Mouse (Mus musculus) forebrain, embryonic 12.5 days (tissue): ENCODE results near the gene Pofut1. TPM values are rescaled to one million over a fixed set of nuclear protein-coding genes. Genes with fewer than 3 reads are reported as not detected.
"Not testable (repeated sequence)": the region's sequence is repeated elsewhere in the genome, so short reads cannot be mapped to it uniquely, and the experiment has no call there.

Source experiments
- ATAC-seq: fragments of 200-750 bp; cut with Nextera tagmentation; 2 replicates; pipeline ENCODE4 v1.8.0; 2017; ENCODE audit warnings: moderate TSS enrichment; ENCODE audit not compliant: low FRiP score
- H3K27ac ChIP-seq: fragments of 300-500 bp; sonication (generic); 2 replicates; pipeline ENCODE4 v1.5.1; 2016; ENCODE audit warnings: mild to moderate bottlenecking
- H3K27me3 ChIP-seq: fragments of 300-500 bp; sonication (generic); 2 replicates; pipeline ENCODE4 v1.6.1; 2016; ENCODE audit warnings: mild to moderate bottlenecking
- H3K36me3 ChIP-seq: fragments of 300-500 bp; sonication (generic); replicated peaks from 2 replicates; pipeline ENCODE4 v1.6.1; 2016; ENCODE audit warnings: mild to moderate bottlenecking
- H3K4me1 ChIP-seq: fragments of 300-500 bp; sonication (generic); 2 replicates; pipeline ENCODE4 v1.6.1; 2016
- H3K4me2 ChIP-seq: fragments of 300-500 bp; sonication (generic); 2 replicates; pipeline ENCODE4 v1.6.1; 2016; ENCODE audit warnings: mild to moderate bottlenecking, moderate library complexity
- H3K4me3 ChIP-seq: fragments of 300-500 bp; sonication (generic); replicated peaks from 2 replicates; pipeline ENCODE4 v1.5.1; 2016; ENCODE audit warnings: mild to moderate bottlenecking
- H3K9ac ChIP-seq: fragments of 300-500 bp; sonication (generic); 2 replicates; pipeline ENCODE4 v1.6.1; 2016; ENCODE audit warnings: mild to moderate bottlenecking
- H3K9me3 ChIP-seq: fragments of 300-500 bp; sonication (generic); 2 replicates; pipeline ENCODE4 v1.6.1; 2016
- WGBS: fragments of 180-500 bp; shearing (Covaris S2); methylation state at CpG from one replicate; pipeline ENCODE4 v1.1.7; 2016; 5-methylcytosine and 5-hydroxymethylcytosine counted together
- polyA plus RNA-seq: library from polyadenylated mRNA; unstranded; fragments of >200 nt; fragmentation: Nextera tagmentation; extraction: Ambion mirVana; gene quantifications from 2 replicates; pipeline ENCODE4 v1.2.1, GENCODE M21; 2016

Gene Pofut1
- polyA plus RNA-seq, 1 experiment from 2014 or later = 7.6 TPM

DNA sequence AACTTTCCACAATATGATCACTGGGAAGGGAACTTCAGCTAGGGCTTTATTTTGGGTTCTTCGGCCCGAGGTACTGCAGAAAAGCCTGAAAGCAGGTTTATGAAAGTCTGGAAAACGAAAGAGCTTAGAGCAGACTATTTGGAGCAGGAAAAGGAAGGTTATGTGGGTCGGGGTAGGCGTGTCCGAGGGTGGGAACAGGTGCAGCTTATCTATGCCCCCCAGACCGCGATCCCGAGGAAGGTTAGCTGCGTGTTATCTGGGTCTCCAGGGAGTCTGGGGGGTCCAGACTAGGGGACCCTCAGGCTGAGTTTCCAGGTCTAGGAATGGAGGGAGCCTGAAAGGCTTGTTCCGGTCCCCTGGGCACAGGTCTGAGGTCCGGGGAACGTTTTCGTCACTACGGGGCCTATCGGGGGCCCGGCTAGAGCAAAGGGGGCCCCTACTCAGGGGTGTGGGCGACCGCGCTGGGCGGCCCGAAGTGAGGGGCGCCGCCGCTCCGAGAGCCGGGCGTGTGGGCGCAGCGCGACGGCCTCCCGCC is 565 bp upstream of the Pofut1 start:
- Histone ChIP-seq H3K27me3 (no peaks in the 10 kb centered on the region), H3K36me3 (peaks cover 27% of the 10 kb centered on the region), H3K27ac (peak overlapping the region; percentile 88), H3K9ac (peak overlapping the region; percentile 98), H3K9me3 (no peaks in the 10 kb centered on the region), H3K4me2 (peak overlapping the region; percentile 90), H3K4me1 (peaks cover 42% of the 10 kb centered on the region), H3K4me3 (peak overlapping the region; percentile 84)
- ATAC-seq = peak; percentile 42
- under 1% methylated on average over 33 of the region's 33 CpGs for WGBS

- peak overlapping the region; percentile 90 for H3K4me2 ChIP-seq
- WGBS = 70% methylated on average over 6 of the region's 6 CpGs
- peak overlapping the region; percentile 98 for H3K9ac ChIP-seq
- no peaks in the 10 kb centered on the region for H3K9me3 ChIP-seq
- H3K36me3 ChIP-seq = peaks cover 26% of the 10 kb centered on the region
- H3K4me1 ChIP-seq = peaks cover 41% of the 10 kb centered on the region
- no peaks in the 10 kb centered on the region for H3K27me3 ChIP-seq
- no peak overlapping the region for H3K27ac ChIP-seq
- no peak for ATAC-seq
- H3K4me3 ChIP-seq = peak overlapping the region; percentile 84
Observed at GRCm38 (mm10) chr2:153242156-153242555, 823 bp downstream of the Pofut1 start.

DNA sequence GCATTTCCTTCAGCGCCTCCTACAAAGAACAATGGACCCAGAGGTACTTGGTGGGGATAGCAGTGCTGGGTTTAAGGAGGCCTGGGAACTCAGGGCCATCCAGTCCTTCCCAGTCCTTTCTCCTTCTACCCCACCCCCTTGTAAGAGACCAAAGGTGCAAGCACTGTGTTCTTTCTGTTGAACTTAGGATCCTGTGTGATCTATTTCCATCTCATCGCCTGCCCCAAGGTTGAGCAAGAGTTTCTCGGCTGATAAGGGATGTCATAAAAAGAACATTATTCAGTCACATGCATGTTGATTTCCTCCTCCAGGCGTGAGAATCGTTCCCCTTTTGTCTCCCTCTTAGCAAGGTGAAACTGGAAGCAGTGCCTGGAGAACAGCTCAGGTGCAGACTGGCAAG is 8.4 kb downstream of the Pofut1 start:
- Histone ChIP-seq H3K9ac (no peak overlapping the region), H3K4me3 (no peak overlapping the region), H3K27ac (no peak overlapping the region), H3K9me3 (no peaks in the 10 kb centered on the region), H3K4me1 (no peaks in the 10 kb centered on the region), H3K4me2 (no peak overlapping the region), H3K27me3 (no peaks in the 10 kb centered on the region), H3K36me3 (peaks cover 60% of the 10 kb centered on the region)
- ATAC-seq = no peak
- 94% methylated on average over 5 of the region's 5 CpGs for WGBS

DNA sequence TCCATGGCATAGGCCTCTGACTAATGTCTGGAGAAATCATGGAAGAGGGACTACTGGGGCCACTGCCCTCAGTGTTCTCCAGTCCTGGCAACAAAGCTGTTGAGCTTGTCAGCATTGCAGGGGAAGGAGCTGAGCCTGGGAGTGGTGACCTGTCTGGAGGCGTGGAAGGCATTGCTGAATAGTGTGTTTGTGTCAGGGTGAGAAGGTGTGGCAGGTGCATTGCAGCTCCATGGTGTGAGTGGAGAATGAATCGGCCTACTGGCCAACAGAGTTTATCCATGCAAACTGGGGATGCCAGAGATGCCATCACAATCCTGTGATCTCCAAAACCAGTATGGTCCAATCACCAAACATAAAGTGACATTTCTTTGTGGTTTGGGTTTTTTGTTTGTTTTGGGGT is 15.3 kb downstream of the Pofut1 start:
- no peak for ATAC-seq
- 88% methylated on average over 2 of the region's 2 CpGs for WGBS

GRCm38 (mm10) chr2:153259030-153259863 is 17.9 kb downstream of the Pofut1 start:
- 91% methylated on average over 12 of the region's 12 CpGs for WGBS
- Histone ChIP-seq H3K4me2 (no peak overlapping the region), H3K4me3 (no peak overlapping the region), H3K9me3 (no peaks in the 10 kb centered on the region), H3K27ac (no peak overlapping the region), H3K9ac (no peak overlapping the region), H3K36me3 (peaks cover 41% of the 10 kb centered on the region), H3K4me1 (no peaks in the 10 kb centered on the region), H3K27me3 (no peaks in the 10 kb centered on the region)
- no peak for ATAC-seq

More for the DNA sequence above, 15.3 kb downstream of the Pofut1 start:
- Histone ChIP-seq H3K36me3 (peaks cover 32% of the 10 kb centered on the region), H3K4me2 (no peak overlapping the region), H3K9me3 (no peaks in the 10 kb centered on the region), H3K9ac (no peak overlapping the region), H3K27me3 (no peaks in the 10 kb centered on the region), H3K27ac (no peak overlapping the region), H3K4me1 (no peaks in the 10 kb centered on the region), H3K4me3 (no peak overlapping the region)

- no peaks in the 10 kb centered on the region for H3K4me1 ChIP-seq
- WGBS = 79% methylated on average over 3 of the region's 3 CpGs
- no peak overlapping the region for H3K4me2 ChIP-seq
- no peaks in the 10 kb centered on the region for H3K27me3 ChIP-seq
- no peak overlapping the region for H3K4me3 ChIP-seq
- no peak overlapping the region for H3K27ac ChIP-seq
- no peak overlapping the region for H3K9ac ChIP-seq
- ATAC-seq = no peak
- H3K9me3 ChIP-seq = no peaks in the 10 kb centered on the region
- H3K36me3 ChIP-seq = peaks cover 45% of the 10 kb centered on the region
Observed at GRCm38 (mm10) chr2:153259864-153260674, 18.7 kb downstream of the Pofut1 start.

- H3K36me3 ChIP-seq = peaks cover 69% of the 10 kb centered on the region
- WGBS = 94% methylated on average over 6 of the region's 7 CpGs
- no peak overlapping the region for H3K4me2 ChIP-seq
- no peak overlapping the region for H3K4me3 ChIP-seq
- H3K9ac ChIP-seq = no peak overlapping the region
- no peaks in the 10 kb centered on the region for H3K9me3 ChIP-seq
- no peaks in the 10 kb centered on the region for H3K4me1 ChIP-seq
- no peak overlapping the region for H3K27ac ChIP-seq
- no peaks in the 10 kb centered on the region for H3K27me3 ChIP-seq
- no peak for ATAC-seq
Observed at GRCm38 (mm10) chr2:153263053-153263452, 21.7 kb downstream of the Pofut1 start.

DNA sequence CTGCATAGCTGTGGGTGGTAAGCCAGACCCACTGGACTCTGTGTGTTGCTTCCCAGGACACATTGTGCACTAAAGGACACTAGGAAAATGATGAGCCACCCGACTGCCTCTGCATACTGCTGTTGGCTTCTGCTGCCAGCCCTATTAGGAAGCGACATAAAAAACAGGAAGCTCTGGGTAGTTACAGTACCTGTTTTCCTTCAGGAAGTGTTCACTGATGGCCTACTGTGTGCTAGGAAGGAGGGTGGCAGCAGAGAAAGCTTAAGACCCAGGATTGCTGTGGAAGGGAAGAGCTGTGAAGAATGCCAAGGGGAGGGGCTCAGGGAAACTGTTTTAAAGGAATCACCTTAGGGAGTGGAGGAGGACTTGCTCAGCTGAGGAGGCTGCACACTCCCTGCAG is 26.0 kb downstream of the Pofut1 start:
- H3K36me3 ChIP-seq = peaks cover 49% of the 10 kb centered on the region
- H3K27me3 ChIP-seq = no peaks in the 10 kb centered on the region
- WGBS = 87% methylated on average over 2 of the region's 2 CpGs
- no peak overlapping the region for H3K27ac ChIP-seq
- no peak overlapping the region for H3K9ac ChIP-seq
- H3K4me1 ChIP-seq = no peaks in the 10 kb centered on the region
- no peak overlapping the region for H3K4me2 ChIP-seq
- no peak overlapping the region for H3K4me3 ChIP-seq
- no peaks in the 10 kb centered on the region for H3K9me3 ChIP-seq
- ATAC-seq = no peak

- not testable (repeated sequence) for H3K27me3 ChIP-seq, H3K9me3 ChIP-seq, H3K4me3 ChIP-seq, H3K27ac ChIP-seq, H3K9ac ChIP-seq, H3K4me1 ChIP-seq, ATAC-seq, H3K4me2 ChIP-seq
- WGBS = 82% methylated on average over 7 of the region's 8 CpGs
- peaks cover 21% of the 10 kb centered on the region for H3K36me3 ChIP-seq
Observed at GRCm38 (mm10) chr2:153270231-153270915, 29.0 kb downstream of the Pofut1 start.

DNA sequence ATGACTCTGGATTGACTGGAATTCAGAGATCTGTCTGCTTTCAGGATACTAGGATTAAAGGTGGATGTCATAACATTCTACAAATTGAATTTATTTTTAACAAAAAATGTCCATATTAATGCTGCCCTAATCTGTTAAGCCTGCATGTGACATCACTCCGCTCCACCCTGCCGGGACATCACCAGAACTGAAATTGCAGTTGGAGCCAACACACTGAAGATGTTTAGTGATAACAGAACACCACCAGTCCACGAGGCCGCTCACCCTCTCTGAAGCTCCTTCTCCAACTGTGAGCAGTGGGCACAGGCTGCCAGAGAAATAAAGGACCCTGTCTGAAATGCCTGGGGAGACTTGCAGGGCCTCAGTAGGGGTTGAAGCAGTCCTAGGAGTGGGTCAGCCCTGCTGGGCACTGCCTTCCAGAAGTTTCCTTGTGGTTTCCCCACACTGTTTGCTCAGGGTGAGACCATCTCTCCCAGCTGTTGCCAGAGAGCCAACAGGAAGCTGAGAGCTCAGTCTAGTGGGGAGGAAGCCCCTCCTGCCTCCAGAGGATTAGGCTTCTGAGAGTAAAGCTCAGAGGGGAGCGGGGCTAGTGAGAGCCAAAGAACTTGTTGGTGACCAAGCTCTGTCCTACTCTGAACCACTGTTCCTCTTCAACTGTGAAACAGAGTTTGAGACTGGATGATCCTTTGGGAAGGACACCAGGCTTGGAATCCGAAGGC is 33.0 kb downstream of the Pofut1 start:
- H3K9me3 ChIP-seq = not testable (repeated sequence)

DNA sequence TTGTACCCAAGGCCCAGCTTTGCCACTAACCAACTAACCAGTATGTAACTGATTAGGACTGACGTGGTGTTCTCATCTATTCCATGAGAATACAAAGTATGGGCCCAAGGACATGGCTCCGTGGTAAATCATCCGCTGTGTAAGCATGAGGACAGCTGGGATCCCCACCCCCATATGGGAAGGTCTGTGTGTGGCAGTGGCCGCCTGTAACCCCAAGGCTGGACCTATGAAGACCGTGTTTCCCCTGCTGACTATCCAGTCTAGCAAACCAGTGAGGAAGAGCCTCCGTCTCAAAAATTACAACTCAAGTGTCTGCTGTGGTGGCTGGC is 33.5 kb downstream of the Pofut1 start:
- no peak overlapping the region for H3K27ac ChIP-seq
- no peak for ATAC-seq
- 77% methylated on average over 6 of the region's 6 CpGs for WGBS

More for the DNA sequence above, 33.0 kb downstream of the Pofut1 start:
- H3K4me3 ChIP-seq, ATAC-seq, H3K9ac ChIP-seq, H3K4me1 ChIP-seq, H3K27ac ChIP-seq, H3K36me3 ChIP-seq, H3K4me2 ChIP-seq, H3K27me3 ChIP-seq: not testable (repeated sequence)
- WGBS = 75% methylated on average over 6 of the region's 6 CpGs

More for the DNA sequence above, 33.5 kb downstream of the Pofut1 start:
- Histone ChIP-seq H3K27me3 (no peaks in the 10 kb centered on the region), H3K9ac (no peak overlapping the region), H3K9me3 (no peaks in the 10 kb centered on the region), H3K4me3 (no peak overlapping the region), H3K4me1 (no peaks in the 10 kb centered on the region), H3K36me3 (no peaks in the 10 kb centered on the region), H3K4me2 (no peak overlapping the region)
